Mouse (Mus musculus) brain, embryonic 14.5 days (tissue): ENCODE data around the gene Atrip.

Experiments
- CTCF ChIP-seq: fragments of 200-500 bp; IDR thresholded peaks from 2 replicates; pipeline ENCODE4 v1.5.1; 2012; ENCODE audit warnings: inconsistent platforms, mild to moderate bottlenecking, moderate library complexity, borderline replicate concordance; ENCODE audit not compliant: insufficient read depth, insufficient read length; ENCODE audit errors: extremely low read depth
- POLR2A ChIP-seq: fragments of 200-500 bp; IDR thresholded peaks from 2 replicates; pipeline ENCODE4 v1.6.1; 2012; ENCODE audit warnings: mild to moderate bottlenecking, inconsistent platforms, borderline replicate concordance; ENCODE audit not compliant: poor library complexity, insufficient read depth, insufficient read length, severe bottlenecking; ENCODE audit errors: extremely low read depth

- no peak for TF ChIP-seq POLR2A
- TF ChIP-seq CTCF = no peak
Measured at GRCm38 (mm10) chr9:109111101-109111500, 37.2 kb upstream of the Atrip start.
